Mouse (Mus musculus): ENCODE results near the gene Nup214.

Nup214 gene

DNA sequence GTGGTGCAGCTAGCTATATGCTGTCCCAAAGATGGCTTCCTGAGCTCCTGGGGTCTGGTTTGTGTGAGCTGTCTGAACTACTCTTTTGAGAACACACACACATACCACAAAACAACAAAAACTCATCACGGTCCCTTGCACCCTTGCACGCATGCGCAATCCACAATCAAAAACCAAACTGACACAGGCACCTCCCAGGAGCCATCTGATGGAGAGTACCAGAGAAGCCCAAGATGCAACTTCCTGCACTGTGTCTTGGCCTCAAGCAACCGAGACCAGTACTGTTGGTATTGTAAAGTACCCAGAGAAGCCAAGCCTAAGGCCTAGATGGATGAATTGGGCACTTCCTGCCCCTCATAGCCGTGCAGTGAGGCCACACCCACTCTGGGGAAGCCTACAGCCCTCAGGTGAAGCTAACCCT, 91.1 kb downstream of the Nup214 start:
- no peak for DNase-seq (ENCODE audit: inconsistent age in 2 of 2, low spot score in 1 of 2)

DNA sequence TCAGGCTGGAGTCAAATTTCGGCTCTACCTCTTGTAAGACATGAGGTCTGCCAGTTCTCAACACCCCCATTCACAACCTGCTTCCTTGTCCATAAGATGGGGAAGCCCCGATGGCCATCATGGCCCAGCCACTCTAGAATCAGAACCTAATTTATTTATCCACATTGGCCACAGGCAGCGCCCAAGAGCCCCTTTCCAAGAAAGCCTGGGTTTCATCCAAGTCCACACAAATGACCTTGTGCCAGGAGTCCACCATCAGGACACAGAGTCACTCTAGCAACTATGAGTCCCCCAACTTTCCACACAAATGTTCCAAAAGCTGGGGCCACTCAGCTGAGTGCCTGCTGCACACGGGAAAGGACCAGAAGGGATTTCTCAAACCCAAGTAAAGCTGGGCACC, 91.8 kb downstream of the Nup214 start:
- no peak for DNase-seq (ENCODE audit: inconsistent age in 2 of 2, low spot score in 1 of 2)

DNA sequence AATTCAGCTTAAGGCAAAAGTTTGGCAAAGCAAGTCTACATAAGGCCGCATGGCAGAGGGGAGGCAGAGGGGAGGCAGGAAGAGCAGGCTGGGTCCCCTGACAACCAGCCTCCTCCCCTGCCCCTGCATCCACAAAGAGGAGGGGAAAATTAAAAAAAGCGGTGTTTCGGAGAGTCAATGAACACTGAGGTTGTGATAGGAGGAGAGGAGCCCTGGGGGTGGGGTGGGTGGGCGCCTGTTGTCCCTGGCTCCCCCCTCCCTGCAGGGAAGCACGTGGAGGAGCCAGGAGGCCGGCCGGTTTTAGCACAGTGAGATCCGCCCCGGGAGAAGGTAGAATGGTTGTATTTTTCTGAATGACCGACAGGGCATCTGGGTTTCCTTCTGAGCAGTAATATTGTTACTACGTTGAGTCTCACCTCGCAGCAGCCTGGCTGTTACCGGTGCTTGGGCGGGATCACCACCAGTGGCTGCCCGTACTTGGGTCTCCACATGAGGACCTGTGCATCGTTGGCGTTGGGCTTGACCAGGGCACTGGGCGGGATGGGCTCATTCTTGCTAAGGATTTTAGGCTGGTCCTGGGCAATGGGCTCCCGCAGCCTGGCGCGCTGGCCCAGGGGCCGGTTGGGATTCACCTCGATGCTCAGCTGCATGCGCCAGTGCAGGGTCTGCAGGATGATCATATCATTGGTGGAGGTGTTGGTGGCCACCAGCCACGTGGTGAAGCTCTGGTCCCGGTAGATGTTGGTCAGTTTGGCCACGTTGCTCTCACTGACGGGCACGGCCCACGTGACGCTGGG, 94.8 kb downstream of the Nup214 start:
- DNase-seq (ENCODE audit: inconsistent age in 2 of 2, low spot score in 1 of 2), result no peak

DNA sequence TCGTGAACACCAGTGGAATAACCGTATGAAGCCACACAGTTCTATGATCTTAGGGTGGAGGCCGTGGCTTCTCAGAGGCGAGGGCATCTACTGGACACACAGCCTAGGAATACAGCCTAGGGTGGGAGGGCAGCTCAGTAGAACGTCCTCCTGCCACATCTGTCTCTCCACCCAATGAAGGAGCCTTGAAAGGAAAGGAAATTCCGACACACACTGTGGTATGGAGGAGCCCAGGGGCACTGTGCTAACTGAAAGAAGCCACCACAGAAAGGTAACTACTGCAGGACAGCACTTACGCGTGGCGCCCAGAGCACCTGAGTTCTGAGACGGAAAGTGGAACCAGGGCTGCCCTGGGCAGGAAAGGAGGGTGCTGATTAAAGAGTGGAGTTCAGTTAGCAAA, 96.5 kb downstream of the Nup214 start:
- DNase-seq (ENCODE audit: inconsistent age in 2 of 2, low spot score in 1 of 2), result no peak

DNA sequence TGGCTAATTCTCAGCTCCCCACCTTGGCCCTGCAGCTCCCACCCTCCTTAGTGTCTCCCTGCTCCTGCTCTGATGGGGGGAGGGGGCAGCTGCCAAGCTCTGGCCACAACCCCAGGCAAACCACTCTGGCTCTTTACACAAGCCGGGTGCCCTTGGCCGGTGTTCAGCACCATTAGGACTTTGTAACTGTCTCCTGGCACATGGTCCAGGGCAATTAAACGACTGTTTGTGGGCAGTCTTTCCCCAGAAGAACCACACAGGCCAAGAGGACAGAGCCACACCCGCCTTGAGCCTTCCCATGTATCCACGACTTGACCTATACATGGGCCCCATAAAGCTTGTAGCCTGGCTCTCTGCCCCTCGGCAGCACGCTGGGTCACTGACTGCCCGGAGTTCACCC, 100.2 kb downstream of the Nup214 start:
- DNase-seq (ENCODE audit: inconsistent age in 2 of 2, low spot score in 1 of 2), result peak in 1 of 2 experiments; percentile 69

DNA sequence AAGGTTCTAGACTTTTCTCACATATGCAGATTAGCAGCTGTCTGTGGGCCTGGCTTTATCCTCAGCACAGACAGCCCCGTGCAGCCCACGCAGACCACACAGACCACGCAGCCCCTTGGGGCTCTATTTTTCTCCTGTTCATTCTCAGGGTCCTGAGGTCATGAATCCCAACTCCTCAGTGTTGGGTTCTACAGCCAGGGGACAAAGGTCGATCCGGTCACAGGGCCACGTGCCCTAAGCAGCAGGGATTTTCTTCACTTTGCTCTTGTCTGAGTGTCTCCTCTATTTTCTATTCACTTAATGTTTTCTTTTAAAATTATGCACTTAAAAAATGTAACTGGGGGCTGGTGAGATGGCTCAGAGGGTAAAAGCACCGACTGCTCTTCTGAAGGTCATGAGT, 101.1 kb downstream of the Nup214 start:
- DNase-seq (ENCODE audit: inconsistent age in 2 of 2, low spot score in 1 of 2), result no peak

DNA sequence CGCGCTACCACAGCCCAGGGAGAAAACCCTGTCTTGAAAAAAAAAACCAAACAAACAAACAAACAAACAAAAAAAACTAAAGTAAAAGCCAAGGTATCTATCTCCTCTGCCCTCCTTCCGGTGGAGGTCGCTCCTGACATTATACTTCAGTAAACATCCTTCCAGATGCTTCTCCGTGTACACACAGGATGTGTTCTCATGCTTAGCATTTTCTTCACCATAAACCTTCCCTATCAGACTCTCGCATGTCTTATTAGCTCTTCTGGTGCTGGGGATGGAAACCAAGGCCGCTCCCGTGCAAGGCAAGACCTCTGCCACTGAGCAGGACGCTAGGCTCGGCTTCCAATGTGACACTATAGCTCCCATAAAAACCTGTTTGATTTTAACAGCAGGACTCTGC, 103.5 kb downstream of the Nup214 start:
- DNase-seq (ENCODE audit: inconsistent age in 2 of 2, low spot score in 1 of 2), result no peak

DNA sequence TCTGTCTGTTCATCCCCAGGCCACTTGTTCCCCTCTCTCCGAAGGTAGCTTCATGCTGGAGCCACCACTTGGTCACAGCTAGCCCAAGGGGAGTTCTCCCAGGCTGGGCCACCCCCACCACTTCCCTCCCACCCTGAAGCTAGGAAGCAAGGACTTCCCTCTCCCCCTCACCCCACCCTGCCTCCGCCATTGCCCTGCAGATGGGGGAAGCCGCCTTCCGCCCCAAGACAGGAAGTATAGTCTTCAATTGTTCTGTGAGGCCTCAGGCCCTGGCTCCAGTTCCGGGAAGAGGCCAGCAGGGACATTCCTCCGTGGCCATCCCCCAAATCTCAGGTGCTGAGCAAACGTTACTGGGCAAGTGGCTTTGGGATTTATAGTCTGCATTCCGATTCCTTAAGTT, 104.3 kb downstream of the Nup214 start:
- DNase-seq (ENCODE audit: inconsistent age in 2 of 2, low spot score in 1 of 2), result peak; percentile 28 to 52

DNA sequence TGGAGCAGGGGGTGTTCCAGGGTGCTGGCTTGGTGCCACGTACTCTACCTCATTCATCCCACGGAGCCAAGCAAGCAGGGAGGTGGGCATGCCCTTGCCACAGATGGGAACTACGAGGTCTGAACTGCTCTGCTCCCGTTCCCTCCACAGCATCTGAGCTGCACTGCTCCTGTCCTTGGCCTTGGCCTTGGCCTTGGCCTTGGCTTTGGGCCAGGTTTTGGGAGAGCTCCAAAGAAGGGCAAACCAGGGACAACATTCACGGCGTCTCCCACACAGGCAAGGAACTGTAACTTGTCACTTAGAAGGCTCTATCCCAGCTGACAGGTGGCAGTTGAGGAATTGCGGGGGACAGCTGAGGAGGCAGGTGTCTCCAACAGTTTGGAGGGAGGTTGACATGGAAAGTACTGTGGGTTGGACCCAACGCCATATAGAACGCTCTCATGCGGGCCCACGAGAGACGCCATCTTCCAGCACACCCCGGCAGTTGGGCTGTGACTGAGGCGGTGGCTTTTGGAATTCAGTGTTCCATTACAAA, 105.0 kb downstream of the Nup214 start:
- peak; percentile 62 to 83 for DNase-seq (ENCODE audit: inconsistent age in 2 of 2, low spot score in 1 of 2)

DNA sequence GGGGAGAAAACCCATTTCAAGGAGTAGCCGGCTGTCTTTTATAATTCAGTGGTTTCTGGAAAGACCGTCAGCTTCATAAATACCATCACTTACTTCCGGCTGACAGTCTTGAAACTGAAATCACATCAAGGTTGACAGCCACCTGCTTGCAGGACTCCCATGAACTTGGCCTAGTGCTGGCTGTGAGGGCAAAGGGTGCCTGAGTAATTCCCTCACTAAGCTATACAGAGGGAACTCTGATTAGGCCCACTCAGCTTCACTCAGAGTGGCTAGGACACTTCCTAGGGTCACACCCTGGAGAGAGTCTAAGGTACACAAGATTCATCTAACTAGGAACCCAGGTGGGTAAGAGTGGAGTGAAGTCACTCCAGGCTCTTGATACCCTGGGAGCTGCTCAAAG, 106.4 kb downstream of the Nup214 start:
- DNase-seq (ENCODE audit: inconsistent age in 2 of 2, low spot score in 1 of 2), result no peak

DNA sequence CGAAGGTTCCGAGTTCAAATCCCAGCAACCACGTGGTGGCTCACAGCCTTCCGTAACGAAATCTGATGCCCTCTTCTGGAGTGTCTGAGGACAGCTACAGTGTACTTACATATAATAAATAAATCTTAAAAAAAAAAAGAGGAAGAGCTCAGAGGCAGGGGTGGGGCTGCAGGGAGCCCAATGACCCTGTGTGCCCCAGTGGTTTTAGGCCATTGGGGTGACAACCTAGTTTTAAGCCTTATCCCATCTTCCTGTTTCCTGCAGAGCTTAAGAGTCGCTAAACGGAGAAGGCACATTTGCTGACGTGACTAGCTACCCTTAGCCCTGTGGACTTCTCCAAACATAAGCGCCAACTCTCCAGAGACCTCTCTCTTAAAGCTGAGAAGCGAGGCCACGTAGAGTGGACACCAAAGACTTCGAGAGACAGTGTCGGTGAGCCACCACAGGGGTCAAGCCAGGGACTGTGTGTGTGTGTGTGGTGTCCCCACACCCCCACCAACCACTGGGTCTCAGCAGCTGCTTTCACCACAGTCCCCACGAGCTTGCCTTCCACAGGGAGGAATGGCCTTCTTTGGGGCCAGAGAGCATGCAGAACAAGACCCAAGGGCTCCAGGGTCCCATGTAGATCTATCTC, 107.2 kb downstream of the Nup214 start:
- no peak for DNase-seq (ENCODE audit: inconsistent age in 2 of 2, low spot score in 1 of 2)

DNA sequence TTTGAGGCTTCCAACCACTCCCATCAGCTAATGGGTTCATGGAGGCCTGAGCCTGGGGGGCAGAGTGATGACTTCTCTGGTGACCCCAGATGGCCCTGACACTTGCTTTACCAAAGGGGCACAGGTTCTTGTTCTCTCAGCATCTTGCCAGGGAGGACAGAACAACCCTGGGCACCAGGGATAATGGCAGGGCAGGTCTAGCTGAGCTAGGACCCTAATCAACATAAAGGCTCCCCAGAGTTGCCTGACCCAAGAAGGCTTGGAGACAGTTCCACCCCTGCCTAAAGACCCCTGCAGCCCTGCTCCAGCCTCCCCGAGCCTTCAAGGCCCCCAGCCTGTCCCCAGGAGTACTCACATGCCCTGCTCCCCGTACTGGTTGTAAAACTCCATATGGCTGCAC, 108.0 kb downstream of the Nup214 start:
- no peak for DNase-seq (ENCODE audit: inconsistent age in 2 of 2, low spot score in 1 of 2)

DNA sequence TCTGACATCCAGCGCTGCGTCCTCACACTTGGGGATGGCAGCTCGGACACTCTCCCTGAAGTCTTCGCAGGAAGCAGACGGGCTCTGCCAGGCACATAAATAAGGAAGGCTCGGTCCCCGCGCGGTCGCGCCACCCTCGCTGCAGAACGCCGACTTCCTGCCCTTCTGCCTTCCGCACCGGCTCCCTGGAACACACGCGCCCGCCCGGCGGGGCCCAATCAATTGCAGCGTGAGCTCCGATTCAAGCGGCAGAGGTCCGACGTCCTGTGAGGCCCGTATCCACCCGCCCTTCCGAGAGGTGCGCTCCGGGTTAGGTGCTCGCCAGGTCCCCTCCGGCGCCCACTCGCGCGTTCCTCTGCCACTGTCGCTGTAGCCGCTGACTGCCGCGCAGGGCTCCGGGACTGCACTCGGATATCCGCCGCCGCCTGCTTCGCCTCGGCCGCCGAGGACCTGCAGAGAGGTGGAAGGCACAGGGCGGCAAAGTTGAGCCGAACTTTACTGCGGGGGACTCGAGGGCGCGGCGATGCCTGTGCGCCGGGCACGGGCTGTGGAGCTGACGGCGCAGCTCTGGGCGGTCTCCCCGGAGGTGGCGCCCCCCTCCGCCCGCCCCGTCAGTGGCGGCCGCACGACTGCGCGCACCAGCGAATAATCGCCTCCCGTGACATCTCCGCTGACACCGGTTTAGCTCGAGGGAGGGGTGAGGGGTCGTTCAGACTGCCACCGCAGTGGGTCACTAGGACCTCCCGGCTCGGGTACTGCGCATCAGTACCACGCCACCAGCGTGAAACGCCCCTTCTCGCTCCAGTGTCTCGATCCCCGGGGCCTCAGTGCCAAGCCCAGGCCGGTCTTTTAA, 109.1 kb downstream of the Nup214 start:
- peak; percentile 34 to 75 for DNase-seq (ENCODE audit: inconsistent age in 2 of 2, low spot score in 1 of 2)

DNA sequence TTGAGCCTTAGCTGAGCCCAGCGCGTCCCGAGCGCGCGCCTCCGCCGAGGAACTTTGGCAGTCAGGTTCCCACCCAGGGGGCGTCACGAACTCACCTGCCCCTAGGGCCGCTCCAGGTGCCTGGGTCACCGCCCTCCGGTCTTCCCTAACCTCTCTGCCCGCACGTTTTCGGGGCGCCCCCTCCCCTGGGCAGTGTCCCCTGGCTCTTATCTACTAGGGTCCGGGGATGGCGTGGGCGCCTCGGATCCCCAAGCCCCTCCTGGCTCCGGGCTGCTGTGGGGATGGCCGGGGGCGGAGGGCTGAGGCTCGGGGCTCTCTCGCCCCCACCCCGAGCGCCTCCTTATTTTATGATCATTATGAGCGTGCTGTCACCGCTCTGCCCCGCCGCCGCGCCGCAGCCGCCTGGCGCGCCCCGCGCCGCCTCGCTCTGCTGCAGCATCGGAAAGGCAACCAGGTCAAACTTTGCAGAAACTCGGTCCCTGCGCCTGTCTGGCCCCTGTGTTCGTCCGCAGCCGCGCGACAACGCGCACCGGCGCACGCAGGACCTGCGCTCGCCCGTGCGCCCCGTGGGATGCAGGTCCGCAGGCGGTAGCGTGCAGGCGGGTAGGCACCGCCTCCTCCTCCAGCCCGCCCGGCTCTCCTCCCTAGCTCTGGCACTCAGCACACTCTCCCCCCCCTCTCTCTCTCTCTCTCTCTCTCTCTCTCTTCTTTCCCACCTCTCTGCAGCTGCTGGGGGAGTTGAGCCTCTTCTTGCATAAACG, 110.1 kb downstream of the Nup214 start, which contains the start of gene Fam78a:
Fam78a (minus strand) TSS at position 747 of the 761 bp plus-strand sequence.
- peak; percentile 23 to 66 for DNase-seq (ENCODE audit: inconsistent age in 2 of 2, low spot score in 1 of 2)

DNA sequence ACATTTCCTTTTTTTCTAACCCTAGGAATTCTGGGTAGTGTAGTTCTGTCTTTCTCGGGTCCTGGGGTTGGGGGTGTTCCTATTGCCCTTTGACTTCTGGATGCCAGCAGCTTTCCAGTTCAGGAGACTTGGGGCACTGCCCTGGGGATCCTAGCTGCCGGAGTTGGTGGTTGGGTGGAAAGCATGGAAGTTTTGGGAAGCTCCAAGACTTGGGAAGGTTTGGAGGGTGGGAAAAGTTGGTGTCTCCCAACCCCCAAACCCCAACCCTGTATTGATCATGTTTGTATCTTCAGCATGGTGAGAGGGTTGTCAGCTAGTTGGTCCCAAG, 110.6 kb downstream of the Nup214 start:
- DNase-seq (ENCODE audit: inconsistent age in 2 of 2, low spot score in 1 of 2), result peak in 1 of 2 experiments; percentile 40

DNA sequence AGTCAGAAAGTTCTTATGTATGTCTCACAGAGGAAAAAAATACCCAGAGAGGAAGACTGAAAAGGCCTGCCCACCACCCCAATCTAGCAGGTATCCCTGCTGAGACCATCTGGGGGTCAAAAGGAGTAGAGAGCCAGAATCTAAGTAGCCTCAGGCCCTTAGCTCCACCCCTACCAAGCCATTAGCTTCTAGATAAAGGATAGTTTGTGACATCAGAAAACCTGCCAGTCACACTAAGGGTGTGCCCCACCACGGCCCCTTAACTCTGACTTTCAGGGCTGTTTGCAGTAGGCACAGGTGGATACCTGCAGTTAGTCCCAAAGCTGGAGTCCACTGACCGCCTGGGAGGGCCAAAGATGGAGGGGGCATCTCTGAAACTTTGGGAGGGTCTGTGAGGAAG, 111.0 kb downstream of the Nup214 start:
- DNase-seq (ENCODE audit: inconsistent age in 2 of 2, low spot score in 1 of 2), result no peak

DNA sequence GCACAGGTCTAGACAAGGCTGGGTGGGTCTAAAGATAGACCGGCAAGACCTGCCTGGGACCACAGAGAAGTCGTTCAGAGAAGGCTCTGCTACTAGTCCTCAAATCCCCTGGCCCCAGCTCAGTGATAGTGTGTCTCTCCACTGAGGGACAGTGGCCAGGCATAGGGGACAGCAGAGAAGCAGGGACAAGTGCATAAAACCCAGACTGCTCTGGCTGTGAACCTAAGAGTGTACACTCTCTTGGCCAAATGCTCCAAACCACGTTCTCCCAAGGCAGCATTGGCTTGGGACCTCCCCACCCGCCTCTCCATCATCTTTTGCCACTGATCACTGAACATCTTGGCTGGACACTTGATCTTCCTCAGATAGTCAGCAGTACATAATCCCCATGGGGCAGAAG, 113.4 kb downstream of the Nup214 start:
- DNase-seq (ENCODE audit: inconsistent age in 2 of 2, low spot score in 1 of 2), result no peak

DNA sequence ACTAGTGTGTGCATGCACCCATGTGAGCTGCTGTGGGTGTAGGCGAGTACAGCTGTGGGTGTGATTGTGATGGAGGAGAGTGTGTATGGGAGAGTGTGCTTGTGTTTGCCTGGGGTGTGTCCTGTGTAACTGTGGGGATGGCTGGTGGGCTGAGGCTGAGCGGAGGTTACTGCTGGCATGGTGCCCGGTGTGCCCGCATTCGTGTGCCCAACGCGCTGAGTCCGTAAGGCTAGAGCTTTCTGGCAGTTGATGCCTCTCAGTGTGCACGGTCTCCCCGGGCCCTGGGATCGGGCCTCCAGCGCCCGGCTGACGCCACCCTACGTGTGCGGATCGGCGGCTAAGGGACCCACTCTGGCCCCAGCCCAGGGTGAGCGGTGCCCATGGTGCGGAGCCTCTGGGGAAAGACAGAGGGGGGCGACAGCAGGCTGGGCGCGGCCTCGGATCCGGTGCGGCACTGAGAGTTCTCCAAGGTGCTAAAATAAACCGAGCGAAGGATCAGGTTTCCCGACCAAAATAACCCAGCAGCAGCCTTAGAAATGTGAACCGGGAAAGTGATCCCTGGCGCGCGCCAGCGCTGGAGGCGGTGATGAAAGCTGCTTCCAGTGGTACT, 114.2 kb downstream of the Nup214 start:
- no peak for DNase-seq (ENCODE audit: inconsistent age in 2 of 2, low spot score in 1 of 2)

DNA sequence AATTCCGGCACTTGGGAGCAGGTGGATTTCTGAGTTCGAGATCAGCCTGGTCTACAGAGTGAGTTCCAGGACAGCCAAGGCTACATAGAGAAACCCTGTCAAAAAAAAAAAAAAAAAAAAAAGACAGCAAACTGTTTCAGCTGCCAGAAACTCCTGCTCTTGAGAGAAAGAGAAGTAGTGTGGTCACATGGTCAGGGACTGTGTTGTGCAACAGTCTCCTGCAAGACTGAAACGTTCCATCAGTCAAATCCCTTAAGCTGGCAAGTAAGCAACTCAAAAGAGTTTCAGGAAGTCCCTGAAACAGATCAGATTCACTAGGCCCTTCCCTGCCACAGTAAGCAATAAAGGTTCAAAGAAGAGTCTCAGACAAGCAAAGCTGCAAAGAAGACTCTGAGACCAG, 115.4 kb downstream of the Nup214 start:
- peak in 1 of 2 experiments; percentile 48 for DNase-seq (ENCODE audit: inconsistent age in 2 of 2, low spot score in 1 of 2)

DNA sequence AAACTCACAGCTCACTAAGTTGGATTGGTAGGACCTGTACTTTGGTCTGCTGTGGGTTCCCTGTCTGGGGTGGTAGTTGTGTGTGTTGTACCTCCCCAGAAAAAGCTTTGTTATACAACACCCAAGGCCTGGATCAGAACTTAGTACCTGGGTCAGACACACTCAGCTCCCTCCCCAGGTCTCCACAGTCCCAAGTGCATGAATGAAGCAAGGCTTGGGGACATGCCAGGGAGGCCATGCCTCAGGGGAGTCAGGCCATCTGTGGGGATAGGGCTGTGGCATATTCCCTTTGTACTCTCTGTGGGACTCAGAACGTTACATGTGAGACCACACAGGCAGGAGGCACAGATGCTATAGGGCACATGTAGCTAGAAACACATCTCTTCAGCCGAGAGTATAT, 115.9 kb downstream of the Nup214 start:
- DNase-seq (ENCODE audit: inconsistent age in 2 of 2, low spot score in 1 of 2), result no peak

Measured in adrenal gland, adult (tissue).